Mouse (Mus musculus): ENCODE data around the gene Smc5.

- TF ChIP-seq CTCF (IDR thresholded peaks at IDR 0.05; ENCODE audit: extremely low read depth, insufficient read length, insufficient replicate concordance, low read depth, low read length) (no peak), POLR2A (IDR thresholded peaks at IDR 0.05; ENCODE audit: low read depth, low read length) (no peak)
Observed at GRCm38 (mm10) chr19:23163361-23163760, 110.3 kb downstream of the Smc5 start.
